Mouse (Mus musculus) gastrocnemius, postnatal 25 days (tissue): Measurements from ENCODE around the gene Rassf1. TPM values are rescaled to one million over a fixed set of nuclear protein-coding genes. Genes with fewer than 3 reads are reported as not detected.

Source experiments
- DNase-seq: peaks from one replicate; pipeline ENCODE4 v3.0.0; 2022
- long read RNA-seq, 2 experiments: library from polyadenylated mRNA; stranded (forward); transcript quantifications; one replicate each; pipeline ENCODE4 v2.0.0; 2021
- total RNA-seq, 2 experiments: library from RNA; stranded (reverse); gene quantifications; 1 replicate in 1 of 2; 2 replicates in 1 of 2; pipeline ENCODE4 v1.2.3; 2021

The Rassf1 gene
- total RNA-seq = 10 to 100 TPM; 10.8 to 12.5 TPM
- long read RNA-seq, experiment 1, transcript Rassf1-201 (5 exons, 1,727 nt) = major isoform, 9 of 12 reads
- long read RNA-seq, experiment 1, partial matches to known transcripts = 1 of 12 reads
- long read RNA-seq, experiment 1, other reads (novel, unspliced or antisense) = 2 of 12 reads
- long read RNA-seq, experiment 2, transcript Rassf1-201 (5 exons, 1,727 nt) = major isoform, 12 of 12 reads
- long read RNA-seq, experiment 2, partial matches to known transcripts = 0 of 12 reads
- long read RNA-seq, experiment 2, other reads (novel, unspliced or antisense) = 0 of 12 reads

DNA sequence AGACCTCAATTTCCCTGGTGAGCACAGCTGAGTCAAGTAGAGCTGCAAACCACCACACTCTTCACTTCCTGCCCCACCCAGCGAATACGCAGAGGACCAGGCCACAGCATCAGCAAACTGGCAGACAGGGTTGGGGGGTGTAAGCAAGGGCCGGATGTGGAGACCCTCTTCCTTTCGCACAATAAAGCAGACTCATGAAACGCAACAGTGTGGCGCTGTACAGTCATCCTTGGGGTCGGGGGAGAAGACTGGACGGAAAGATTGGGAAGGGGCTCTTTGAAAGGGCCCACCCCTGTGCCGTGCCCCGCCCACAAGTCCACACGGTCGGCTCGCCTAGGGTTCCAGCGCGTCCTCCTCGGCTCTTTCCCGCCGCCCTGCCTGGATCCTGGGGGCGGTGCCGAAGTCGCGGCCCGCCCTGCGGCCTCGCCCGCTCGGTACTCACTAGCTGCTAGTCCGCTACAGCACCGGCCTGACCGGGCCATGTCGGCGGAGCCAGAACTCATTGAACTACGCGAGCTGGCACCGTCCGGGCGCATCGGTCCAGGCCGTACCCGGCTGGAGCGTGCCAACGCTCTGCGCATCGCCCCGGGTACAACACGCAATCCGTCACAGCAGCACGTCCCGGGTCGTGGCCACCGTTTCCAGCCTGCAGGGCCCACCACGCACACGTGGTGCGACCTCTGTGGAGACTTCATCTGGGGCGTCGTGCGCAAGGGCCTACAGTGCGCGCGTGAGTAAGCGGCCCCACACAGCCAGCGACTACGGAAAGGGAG, at the start of gene Rassf1:
Gene Rassf1, plus strand, starts transcription at position 439 of the 773 bp plus-strand sequence.
- peak; percentile 75 for DNase-seq

DNA sequence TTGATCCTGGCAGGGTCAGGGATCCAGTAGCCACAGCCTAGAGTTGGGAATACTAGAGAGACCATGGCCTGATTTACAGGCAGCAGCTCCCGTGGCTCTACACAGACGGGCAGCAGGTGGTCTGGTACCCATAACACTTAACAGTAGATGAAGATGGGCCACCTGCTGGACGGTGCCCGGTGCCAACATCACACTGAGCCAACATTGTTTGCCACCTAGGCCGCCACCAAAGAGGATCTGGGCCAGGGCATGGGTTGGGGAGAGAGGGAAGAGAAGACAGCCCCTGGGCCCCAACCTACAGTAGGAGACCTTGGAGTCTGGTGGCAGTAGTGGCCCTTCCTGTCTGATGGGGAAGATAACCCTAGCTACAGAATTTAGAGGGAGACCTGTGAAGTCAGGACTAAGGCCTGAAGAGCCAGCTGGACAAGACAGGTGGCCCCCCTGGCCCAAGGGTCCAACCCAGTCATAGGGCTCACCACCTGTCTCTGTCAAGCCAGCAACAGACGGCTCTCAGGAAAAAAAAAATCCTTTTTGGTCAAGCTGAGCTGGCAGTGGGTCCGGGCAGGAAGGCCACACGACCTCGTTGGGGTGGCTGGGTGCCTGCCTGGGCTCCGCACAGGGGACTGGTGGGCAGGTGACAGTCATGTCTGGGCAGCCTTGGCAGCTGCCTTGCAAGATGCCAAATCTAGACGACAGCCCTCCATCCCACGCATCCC, 49.1 kb upstream of the Rassf1 start:
- no peak for DNase-seq

DNA sequence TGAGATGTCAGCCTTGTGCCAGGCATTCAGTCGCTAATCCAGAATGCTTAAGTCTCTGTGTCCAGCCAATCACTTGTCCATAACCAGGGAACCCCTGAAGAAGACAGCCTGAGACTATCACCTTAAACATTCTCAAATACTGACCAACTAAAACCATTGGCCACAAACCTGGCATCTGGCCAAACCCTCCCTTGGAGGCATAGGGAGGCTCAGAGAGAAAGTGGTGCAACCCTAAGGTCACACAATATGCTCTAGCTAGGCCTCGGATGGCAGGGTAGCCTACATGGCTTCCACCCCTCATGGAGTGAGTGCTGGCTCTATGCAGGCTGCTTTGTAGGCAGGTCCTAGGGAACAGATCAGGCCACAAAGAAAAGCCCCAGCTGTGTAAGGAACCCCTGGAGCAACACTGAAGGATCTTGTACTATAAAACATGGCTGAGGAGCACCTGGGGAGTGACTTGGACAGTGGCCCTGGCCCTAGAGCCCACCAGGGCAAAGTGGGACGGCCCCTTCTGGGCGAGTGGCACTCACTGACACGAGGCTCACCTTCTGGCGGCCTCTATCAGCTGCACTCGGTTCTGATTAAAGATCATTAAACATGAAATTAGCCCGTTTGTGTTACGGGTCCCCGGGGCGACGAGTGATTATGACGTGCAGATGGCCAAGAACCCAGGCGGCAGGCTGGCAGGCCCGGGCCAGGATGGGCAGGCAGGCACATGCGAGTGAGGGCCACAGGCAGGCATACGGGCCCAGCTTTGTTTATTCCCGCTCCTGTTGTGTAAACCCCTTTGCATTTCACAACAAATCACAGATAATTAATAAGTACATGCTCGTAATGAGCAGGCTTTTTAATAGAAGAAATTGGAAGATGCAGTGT, 46.5 kb upstream of the Rassf1 start:
- DNase-seq = no peak

DNA sequence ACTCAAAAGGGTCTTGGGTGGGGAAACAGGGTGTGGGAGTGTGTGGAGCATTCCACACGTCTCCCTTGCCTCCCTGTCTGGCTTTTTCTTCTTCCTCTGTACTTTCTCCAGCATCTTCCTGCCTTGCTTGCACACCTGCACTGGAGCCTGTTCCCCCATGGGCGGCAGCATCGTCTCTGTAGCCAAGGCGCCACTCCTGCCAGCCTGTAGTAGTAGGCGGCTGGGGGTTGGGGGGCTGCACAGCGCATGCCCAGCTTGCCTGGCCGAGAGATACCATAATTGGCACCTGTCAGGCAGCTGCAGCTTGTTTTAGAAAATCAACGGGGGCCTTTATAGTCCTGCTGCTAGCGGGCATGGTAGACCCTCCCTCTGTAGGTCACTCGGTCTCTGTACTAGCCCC, 43.1 kb upstream of the Rassf1 start:
- no peak for DNase-seq

DNA sequence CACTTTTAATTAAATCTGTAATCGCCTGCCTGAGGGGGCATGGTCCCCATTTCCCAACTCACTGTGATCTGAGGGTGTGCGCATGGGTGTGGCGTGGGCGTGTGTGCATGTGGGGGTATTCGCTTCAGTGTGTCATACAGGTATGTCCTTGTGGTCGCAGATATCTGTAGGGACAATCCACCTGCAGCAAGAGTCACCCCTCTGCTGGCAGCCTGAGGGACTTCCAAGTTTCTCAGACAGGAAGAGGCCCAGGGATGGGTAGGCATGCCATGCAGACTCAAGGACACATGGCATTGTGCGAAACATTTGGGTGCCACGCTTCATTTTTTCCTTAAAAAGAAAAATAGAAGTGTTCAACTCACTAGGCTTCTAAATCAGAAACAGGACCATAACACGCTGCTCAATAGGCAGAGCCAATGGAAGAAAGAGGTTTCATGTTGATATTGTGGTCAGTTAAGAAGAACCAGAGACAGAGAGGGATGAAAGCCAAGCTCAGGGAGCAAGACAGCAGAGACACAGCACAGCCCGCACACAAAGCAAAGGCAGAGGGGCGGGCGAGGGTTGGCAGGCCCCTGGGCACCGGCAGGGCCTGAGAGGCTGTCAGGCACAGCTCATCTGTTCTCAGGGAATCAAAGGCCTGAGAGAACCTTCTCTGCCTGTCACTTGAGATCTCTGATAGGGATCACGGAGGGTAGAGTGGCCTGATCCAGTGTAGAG, 40.8 kb upstream of the Rassf1 start:
- no peak for DNase-seq

DNA sequence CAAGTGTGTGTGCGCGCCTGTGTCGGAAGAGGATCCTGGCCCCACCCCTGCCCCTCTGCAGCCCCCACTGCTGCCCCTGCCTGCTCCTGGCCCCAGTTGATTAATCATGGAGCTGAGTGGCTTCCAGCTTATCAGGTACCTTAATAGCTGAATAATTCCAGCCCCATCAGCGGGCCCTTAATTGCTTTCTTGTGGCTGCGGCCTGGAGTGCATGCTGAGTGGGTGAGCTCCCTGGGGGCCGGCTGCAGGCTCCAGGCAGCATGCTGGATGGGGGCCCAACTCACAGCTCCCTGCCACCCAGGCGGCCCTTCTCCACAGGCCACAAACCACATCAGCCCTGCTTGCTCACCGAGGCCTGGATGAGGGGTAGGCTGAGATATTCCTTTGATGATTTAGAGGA, 39.9 kb upstream of the Rassf1 start:
- no peak for DNase-seq

DNA sequence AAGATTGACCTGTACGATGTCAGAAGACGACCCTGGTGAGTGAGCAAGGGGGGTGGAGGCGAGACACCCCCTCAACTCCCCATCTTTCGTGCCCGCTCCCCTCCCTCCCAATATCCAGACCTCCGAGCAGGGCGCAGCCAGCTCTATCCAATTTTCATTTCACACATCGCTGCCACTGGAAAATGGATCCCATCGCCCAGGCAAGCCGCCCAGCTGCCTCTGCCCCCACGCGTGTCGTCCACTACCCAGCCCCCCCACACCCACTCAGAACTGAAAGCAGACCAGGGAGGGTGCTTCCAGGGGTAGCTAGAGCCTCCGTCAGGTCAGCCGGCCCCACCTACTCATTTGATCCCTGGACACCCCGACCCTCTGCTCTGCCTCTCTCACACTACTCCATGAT, 39.0 kb upstream of the Rassf1 start:
- no peak for DNase-seq

DNA sequence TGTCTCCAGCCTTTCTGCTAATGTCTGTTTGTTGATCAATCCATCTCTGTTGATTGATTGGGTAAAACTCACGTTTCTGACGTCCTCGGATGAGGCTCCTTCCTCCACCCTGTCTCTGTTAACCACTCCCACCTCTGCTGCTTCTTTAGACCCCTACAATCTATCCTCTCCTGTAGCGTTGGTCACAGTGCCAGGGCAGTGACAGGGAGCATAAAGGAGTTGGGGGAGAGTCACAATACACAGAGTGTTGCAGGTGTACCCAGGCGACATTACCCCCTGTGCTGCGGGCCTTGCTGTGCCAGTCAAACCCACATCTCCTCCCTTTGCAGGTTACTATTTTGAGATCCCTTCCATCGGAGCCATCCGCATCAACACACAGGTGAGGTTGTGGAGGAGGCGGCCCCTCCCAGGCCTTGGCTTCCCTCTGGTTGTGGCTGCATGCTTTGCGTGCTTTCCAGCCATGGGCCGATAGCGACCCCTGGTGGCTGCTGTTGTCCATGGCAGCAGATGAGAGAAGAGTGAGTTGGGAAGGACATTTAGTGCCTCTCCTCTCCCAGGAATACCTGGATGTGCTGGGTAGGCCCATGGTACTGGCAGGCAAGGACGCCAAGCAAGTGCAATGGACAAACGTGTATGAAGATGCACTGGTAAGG, 36.9 kb upstream of the Rassf1 start:
- DNase-seq = peak; percentile 62

DNA sequence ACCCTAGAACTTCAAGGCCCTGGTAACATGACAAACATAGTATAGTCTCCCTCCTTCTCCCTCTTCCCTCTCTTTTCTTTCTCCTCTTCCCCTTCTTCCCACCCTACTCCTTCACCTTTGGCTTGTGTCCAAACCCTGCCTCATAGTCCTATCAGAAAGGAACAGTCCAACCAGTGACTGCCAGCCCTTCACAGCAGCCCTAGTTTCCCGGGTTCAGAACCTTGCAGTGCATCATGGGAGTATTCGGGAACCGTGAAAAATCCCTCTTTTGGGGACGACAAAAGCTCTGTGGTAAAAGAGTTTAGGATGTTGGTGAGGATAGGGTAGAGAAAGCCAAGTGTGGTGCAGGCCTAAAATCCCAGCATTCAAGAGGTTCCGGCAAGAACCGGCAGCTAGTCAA, 31.0 kb upstream of the Rassf1 start:
- DNase-seq = no peak

DNA sequence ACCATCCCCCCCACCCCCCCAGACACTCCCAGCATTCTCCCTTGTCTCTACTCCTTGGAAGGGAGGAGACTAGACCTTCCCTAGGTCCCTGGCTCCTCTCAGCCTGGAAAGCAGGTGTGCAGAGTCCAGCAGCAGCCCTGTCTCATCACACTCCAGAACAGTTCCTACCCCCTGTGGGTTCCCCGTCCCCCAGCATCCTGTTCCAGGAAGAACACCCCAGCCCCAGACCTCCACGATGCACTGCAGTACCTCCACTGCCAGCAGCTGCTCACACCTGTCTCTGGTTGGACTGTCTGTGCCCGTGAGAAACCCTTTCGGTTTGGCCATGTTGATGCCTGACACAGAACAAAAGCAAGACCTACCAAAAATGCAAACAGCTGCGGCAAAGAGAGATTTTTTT, 30.2 kb upstream of the Rassf1 start:
- DNase-seq = no peak

DNA sequence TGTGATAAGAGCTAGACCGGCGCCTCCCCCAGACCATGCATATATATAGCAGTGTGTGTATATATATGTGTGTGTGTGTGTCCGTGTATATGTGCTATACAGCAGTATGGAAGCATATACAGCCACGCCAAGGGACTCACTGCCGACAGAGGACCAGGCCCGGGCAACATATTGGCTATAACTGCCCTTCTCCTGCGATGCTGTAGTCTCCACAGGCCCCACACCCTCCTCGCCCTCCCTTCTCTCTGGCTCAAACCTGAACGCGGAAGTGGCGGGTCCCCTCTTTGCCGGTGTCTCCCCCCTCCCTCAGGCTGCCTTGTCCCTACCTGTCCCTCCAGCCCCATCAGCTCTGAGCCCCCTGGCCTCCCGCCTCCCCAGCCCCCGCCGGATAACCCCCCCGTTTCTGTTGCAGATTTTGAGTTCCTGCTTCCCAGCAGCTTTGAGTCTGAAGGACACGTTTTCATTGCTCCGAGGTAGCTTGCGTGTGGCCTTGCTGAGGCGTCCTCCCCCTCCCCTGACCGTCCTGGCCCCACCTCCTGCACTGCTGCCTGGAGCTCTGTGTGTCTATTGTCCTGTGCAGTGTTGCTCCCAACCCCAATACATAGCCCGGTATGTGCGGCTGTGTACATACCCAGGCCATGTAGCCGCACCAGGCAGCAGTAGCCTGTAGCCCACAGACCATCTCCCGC, 29.5 kb upstream of the Rassf1 start:
- no peak for DNase-seq

DNA sequence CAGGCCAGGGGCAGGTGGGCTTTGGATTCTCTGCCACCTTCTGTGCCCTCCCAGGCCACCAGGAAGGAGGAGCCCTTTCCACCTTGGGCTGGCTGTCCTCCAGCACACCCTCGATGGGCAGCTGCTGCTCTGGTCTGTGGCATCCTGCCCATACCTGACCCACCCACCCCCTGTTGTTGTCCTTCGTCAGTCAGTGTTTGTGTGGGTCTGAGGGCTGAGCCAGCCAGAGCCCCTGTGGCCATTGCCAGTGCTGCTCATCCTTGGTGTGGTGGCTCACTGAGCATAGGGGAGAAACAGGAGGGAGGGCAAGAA, 29.0 kb upstream of the Rassf1 start:
- no peak for DNase-seq

DNA sequence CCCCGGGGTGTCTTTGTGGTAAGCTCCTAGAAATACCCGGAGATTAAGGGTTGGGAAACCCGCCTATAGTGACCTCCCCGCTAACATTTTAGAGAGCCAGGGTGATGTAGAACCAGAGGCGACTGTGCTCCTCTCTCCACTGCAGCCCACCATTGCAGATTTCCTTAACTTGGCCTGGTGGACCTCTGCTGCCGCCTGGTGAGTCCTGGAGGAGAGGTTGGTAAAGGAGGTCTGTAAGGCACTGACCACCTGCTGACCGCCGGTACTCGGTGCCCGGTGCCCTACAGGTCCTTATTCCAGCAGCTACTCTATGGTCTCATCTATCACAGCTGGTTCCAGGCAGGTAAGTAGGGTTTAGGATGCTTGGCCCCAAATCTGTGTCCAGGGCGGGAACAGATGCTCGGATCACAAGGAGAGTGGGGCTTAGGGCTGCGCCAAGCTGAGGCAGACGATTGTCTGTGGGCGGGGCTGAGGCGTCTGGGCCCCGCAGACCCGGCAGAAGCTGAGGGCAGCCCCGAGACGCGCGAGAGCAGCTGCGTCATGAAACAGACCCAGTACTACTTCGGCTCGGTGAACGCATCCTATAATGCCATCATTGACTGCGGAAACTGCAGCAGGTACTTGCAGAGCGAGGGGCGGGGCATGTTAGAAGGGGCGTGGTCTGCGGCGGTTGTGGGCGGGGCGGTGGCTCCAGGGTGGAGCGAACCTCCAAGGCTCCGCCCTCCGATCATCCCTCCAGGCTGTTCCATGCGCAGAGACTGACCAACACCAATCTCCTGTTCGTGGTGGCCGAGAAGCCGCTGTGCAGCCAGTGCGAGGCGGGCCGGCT, 24.9 kb upstream of the Rassf1 start:
- peak; percentile 53 for DNase-seq

DNA sequence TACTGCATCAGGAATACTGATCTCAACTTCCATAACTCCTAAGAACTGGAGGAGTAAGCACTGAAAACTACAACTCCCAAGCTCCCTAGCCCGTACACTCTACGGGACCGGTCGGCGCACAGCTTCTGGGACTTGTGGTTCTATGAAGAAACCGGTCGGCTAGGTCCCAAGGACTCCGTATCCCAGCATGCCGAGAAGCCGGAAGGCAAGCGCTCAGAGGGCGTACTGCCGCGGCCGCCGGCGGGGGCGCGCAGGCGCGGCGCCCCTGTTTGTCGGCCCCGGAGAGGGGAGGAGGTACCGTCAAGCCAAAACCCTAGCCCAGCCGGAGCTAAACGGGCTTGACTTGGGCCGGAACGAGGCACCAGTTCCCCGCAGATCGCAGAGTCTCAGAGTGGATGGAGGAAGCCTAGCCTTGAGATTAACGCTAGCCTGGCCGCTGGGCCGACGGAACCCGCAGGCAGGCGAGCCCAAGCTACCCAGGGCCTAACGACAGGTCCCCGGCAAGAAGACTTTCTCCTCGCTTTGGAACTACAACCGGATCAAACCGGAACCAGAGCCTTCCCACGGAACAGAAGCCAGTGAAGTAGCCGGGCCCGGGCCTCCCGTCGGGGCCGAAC, 17.5 kb upstream of the Rassf1 start, which contains the start of gene Tmem115:
Gene Tmem115, plus strand, starts transcription at position 155 of the 617 bp plus-strand sequence.
- peak; percentile 95 for DNase-seq

DNA sequence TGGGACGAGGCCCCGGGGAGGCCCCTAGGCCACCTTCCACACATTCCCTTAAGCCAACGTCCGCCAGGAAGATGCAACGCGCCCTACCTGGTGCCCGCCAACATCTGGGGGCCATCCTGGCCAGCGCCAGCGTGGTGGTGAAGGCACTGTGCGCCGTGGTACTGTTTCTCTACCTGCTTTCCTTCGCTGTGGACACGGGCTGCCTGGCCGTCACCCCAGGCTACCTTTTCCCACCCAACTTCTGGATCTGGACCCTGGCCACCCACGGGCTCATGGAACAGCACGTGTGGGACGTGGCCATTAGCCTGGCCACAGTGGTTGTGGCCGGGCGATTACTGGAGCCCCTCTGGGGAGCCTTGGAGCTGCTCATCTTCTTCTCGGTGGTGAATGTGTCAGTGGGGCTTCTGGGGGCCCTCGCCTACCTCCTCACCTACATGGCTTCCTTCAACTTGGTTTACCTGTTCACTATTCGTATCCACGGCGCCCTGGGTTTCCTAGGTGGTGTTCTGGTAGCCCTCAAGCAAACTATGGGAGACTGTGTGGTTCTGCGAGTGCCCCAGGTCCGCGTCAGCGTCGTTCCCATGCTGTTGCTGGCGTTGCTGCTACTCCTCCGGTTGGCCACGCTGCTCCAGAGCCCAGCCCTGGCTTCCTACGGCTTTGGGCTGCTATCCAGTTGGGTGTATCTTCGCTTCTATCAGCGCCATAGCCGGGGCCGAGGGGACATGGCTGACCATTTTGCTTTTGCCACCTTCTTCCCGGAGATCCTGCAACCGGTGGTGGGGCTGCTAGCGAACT, 16.8 kb upstream of the Rassf1 start:
- DNase-seq = no peak

DNA sequence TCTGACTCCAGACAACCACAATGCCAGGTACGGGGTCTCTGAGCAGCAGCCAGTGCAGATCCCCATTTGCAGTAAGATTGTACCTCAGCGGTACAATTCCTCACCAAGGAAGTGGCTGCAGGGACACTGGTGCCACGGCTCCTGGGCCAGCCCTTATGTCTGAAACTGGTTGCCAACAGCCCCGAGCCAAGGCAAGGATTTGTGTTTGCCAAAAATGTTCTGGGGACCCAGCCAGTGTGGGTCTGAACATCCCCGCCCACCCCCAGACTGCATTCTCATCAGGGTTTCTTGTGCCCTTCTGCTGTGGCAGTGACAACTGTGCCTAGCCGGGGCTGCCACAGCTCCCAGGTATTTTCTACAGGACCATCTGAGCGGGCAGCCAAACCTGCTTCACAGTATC, 13.1 kb upstream of the Rassf1 start:
- DNase-seq = no peak

DNA sequence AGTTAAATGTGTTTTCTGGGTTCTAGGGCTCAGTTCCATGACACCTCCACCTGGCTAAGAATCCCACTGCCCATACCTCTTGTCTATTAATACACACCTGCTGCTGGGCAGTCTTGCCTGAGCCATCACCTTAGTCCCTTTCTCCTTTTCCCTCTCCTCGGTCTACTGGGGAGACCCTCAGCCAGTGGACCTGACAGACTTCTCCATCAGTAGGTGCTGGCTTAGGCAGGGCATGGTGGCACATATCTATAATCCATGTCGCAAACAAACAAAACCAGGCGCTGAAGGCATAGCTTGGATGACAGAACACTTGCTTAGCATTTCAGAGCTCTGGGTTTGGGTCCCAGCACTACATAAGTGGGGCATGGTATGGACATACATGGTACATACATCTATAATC, 12.6 kb upstream of the Rassf1 start:
- DNase-seq = no peak

DNA sequence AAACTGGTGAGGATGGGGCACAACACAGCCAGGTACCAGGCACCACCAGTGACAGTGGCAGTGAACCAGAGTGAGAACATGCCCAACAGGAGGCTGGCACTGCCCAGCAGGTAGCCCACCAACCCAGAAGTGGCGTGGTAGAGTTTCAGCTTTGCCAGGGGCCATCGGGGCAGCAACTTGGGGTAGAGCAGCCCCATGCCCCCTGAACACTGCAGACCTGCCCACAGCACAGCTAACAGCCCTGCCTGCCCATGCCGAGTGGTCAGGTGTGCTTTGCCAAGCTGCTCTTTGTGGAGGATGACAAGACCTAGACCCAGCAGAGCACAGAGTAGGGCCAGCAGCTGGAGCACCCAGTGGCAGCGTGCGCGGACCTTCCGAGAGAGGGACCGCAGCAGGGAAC, 11.4 kb upstream of the Rassf1 start:
- no peak for DNase-seq
